Mouse (Mus musculus) cerebellum, adult 2 months (tissue): ENCODE results near the gene Rsu1. TPM values are rescaled to one million over a fixed set of nuclear protein-coding genes. Genes with fewer than 3 reads are reported as not detected.

Experiments used
- DNase-seq, 2 experiments: peaks; one replicate each; pipeline ENCODE4 v3.0.0; 2021
- H3K27ac ChIP-seq: fragments of 200-500 bp; 2 replicates; pipeline ENCODE4 v1.5.1; 2012; ENCODE audit warnings: low read length, control low read depth, inconsistent platforms; ENCODE audit not compliant: insufficient read depth
- H3K27me3 ChIP-seq: fragments of 200-500 bp; 2 replicates; pipeline ENCODE4 v1.6.1; 2012; ENCODE audit warnings: inconsistent platforms, mild to moderate bottlenecking, low read length, moderate library complexity; ENCODE audit not compliant: control insufficient read depth, insufficient read depth
- H3K4me1 ChIP-seq: fragments of 200-500 bp; 2 replicates; pipeline ENCODE4 v1.6.1; 2011; ENCODE audit warnings: low read length; ENCODE audit not compliant: control insufficient read depth, insufficient read depth
- H3K4me3 ChIP-seq: fragments of 200-500 bp; replicated peaks from 2 replicates; pipeline ENCODE3; 2011; ENCODE audit warnings: mild to moderate bottlenecking, low read depth, low read length, control low read depth; ENCODE audit not compliant: insufficient read depth
- CTCF ChIP-seq: fragments of 200-500 bp; IDR thresholded peaks from 2 replicates; pipeline ENCODE4 v1.5.1; 2011; ENCODE audit warnings: low read depth, mild to moderate bottlenecking, control low read depth, low read length, moderate library complexity, borderline replicate concordance; ENCODE audit not compliant: insufficient read depth
- POLR2A ChIP-seq: fragments of 200-500 bp; IDR thresholded peaks from 2 replicates; pipeline ENCODE4 v1.6.1; 2011; ENCODE audit warnings: low read length, control low read depth, borderline replicate concordance; ENCODE audit not compliant: insufficient read depth
- WGBS: fragments of 180-500 bp; shearing (Covaris S2); methylation state at CpG from one replicate; pipeline ENCODE4 v1.1.7; 2018; 5-methylcytosine and 5-hydroxymethylcytosine counted together
- polyA plus RNA-seq: library from polyadenylated mRNA; depleted of rRNA; stranded (reverse); fragments of >200 nt; gene quantifications from 2 replicates; pipeline ENCODE4 v1.2.3, GENCODE M21; 2012

Gene Rsu1
- polyA plus RNA-seq, 1 experiment: 34.3 TPM

DNA sequence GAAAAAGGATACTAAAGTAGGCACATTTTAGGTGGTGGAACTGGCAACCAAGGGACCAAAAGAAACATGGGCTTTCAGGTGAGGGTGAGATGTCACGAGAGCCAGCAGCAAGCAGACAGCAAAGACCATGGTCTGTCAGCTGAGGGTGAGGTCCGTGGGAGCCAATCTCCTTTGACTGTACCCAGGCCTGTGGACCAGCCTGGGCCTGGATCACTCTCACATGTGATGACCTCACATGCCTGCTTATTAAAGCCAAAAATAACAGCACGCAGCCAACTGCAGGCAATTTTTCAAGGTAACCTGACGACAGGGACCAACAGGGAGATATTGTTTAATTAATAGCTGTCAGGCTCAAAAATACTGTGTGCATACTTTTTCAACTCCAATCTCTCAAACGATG lies 35.5 kb downstream of the Rsu1 start:
- no peaks in the 10 kb centered on the region for H3K27me3 ChIP-seq
- WGBS: 42% methylated on average over 5 of the region's 5 CpGs
- no peak overlapping the region for H3K27ac ChIP-seq
- TF ChIP-seq POLR2A: no peak
- TF ChIP-seq CTCF: no peak
- no peak overlapping the region for H3K4me3 ChIP-seq
- DNase-seq: no peak
- 0 out of 2 replicates have a peak, but pooled peaks cover 3% of the 10 kb centered on the region for H3K4me1 ChIP-seq

DNA sequence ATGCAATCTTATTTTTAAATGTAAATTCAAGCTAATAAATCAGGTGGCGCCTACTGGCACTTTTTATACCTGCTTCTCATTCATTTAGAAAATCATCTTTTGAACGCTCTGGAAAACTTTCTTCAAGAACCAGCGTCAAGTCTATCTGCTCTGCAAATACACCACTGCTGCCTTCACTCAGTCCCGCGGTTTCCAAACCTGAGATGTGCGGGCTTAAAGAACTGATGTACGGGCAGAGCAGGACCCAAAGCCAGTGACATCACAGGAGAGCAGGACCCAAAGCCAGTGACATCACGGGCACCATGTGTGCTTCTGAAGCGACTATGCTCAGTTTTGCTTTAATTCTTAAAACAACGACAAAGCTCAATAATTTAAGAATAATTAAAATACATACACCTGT lies 36.4 kb downstream of the Rsu1 start:
- WGBS: 94% methylated on average over 10 of the region's 10 CpGs
- TF ChIP-seq POLR2A: no peak
- no peak for TF ChIP-seq CTCF
- no peak for DNase-seq
- Histone ChIP-seq H3K27me3 (no peaks in the 10 kb centered on the region), H3K27ac (no peak overlapping the region), H3K4me3 (no peak overlapping the region), H3K4me1 (0 out of 2 replicates have a peak, but pooled peaks cover 3% of the 10 kb centered on the region)

DNA sequence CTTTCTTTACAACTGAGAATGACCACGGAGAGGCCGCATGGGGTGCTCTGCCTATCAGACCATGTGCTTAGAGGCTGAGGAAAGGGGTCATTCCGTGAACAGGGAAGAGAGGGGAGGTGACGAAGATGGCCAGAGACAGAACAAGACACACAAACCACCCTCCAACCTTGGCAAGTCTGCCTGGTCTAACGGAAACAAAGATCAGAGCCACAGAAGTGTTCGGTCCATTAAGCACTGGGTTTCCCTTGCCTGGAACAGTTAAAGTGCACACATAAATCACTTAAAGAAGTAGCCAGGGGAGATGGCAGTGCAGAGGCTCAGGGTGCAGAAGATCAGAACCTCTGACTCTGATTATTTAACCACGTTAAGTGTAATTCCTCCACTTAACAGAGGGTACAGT lies 37.3 kb downstream of the Rsu1 start:
- no peak overlapping the region for H3K27ac ChIP-seq
- 34% methylated on average over 7 of the region's 7 CpGs for WGBS
- no peaks in the 10 kb centered on the region for H3K27me3 ChIP-seq
- H3K4me1 ChIP-seq: 0 out of 2 replicates have a peak, but pooled peaks cover 3% of the 10 kb centered on the region
- no peak for DNase-seq
- no peak for TF ChIP-seq POLR2A
- TF ChIP-seq CTCF: no peak
- no peak overlapping the region for H3K4me3 ChIP-seq

DNA sequence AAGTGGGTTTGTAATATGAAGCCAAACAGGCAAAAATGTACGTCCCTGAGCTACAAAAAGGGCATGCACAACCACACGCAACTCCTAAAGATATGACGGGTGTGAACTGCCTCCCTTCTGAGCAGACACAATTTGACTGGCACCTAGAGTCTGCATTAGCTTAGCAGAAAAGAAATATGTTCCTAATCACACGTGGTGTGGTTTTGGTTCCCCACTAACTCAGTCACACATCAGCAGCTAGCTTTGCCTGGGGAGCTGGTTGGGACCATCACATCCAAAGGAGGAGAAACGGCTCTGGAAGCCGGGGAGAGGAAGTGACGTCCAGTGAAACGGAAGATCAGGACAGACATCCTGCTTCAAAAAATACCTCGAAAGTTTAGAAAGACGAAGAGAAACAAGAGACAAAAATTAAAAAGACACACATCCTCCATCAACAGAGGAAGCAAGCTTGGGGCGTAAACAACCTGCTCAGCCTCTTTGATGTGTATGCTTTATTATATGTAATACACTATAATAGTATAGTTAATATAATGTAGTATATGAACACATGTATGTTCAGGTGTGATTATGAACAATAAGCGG lies 37.9 kb downstream of the Rsu1 start:
- TF ChIP-seq POLR2A (no peak), CTCF (no peak)
- DNase-seq: no peak
- WGBS: 85% methylated on average over 12 of the region's 12 CpGs

DNA sequence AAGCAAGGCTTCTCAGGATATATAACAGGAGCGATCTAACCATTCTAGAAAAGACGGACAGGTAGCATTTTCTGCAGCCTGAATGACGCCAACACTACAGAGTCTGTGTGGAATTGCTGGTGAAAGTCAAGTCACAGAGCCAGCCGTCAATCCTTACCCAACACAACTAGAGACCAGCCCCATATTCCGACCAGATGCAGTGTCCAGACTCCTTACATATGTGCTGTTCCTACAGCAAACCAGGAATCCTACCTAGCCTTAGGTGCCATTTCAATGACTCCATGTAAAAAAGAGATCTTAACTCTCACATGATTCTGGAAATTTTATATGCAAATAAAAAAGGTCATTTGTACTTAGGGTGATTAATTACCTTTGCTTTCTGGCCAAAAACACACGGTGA lies 38.9 kb downstream of the Rsu1 start:
- Histone ChIP-seq H3K27me3 (no peaks in the 10 kb centered on the region), H3K4me1 (0 out of 2 replicates have a peak, but pooled peaks cover 3% of the 10 kb centered on the region), H3K27ac (no peak overlapping the region), H3K4me3 (no peak overlapping the region)
- DNase-seq: no peak
- TF ChIP-seq CTCF: no peak
- no peak for TF ChIP-seq POLR2A
- 94% methylated on average over 6 of the region's 6 CpGs for WGBS

More for the DNA sequence above, 37.9 kb downstream of the Rsu1 start:
- Histone ChIP-seq H3K27me3 (no peaks in the 10 kb centered on the region), H3K4me3 (no peak overlapping the region), H3K27ac (no peak overlapping the region), H3K4me1 (0 out of 2 replicates have a peak, but pooled peaks cover 3% of the 10 kb centered on the region)

DNA sequence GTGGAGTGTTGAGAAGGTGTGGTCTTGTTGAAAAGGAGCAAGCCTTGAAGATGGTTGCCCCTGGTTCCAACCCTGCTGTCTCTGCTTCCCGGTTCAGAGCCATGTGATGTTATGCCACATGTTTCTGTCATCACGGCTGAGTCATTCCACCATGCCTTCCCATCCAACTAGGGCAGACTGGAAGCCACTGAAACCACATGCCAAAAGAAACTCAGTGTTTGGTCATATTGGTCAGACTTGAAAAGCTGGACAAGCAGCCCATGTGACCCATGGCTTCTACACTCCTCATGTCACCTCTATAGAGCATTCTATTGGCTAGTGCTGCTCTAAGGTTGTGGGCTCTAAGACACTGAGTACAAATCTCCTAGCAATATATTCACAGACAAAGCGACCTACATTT lies 41.5 kb downstream of the Rsu1 start:
- TF ChIP-seq POLR2A (no peak), CTCF (no peak)
- WGBS: 86% methylated on average over 3 of the region's 3 CpGs
- Histone ChIP-seq H3K27ac (no peak overlapping the region), H3K27me3 (no peaks in the 10 kb centered on the region), H3K4me1 (no peaks in the 10 kb centered on the region), H3K4me3 (no peak overlapping the region)
- DNase-seq: no peak

DNA sequence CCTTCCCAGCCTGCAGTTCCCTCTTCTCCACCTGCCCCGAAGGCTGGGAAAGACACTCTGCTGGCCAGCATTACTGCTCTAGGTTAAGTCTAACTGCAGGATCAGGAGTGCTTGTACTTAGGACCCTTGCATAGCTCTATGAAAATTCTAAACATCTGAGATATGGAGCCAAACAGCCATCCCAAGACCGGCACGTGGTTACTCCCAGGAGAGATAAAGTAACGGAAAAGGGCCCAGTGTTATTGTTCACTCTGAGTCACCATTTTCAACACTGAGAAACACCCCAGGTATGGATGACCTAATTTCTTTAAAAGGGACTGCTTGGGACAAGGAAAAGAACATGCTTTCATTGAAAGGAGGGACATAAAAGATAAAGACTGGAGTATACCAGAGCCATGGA lies 45.2 kb downstream of the Rsu1 start:
- TF ChIP-seq POLR2A: no peak
- TF ChIP-seq CTCF: no peak
- Histone ChIP-seq H3K27me3 (no peaks in the 10 kb centered on the region), H3K4me3 (no peak overlapping the region), H3K4me1 (no peaks in the 10 kb centered on the region), H3K27ac (no peak overlapping the region)
- 55% methylated on average over 4 of the region's 4 CpGs for WGBS
- no peak for DNase-seq

DNA sequence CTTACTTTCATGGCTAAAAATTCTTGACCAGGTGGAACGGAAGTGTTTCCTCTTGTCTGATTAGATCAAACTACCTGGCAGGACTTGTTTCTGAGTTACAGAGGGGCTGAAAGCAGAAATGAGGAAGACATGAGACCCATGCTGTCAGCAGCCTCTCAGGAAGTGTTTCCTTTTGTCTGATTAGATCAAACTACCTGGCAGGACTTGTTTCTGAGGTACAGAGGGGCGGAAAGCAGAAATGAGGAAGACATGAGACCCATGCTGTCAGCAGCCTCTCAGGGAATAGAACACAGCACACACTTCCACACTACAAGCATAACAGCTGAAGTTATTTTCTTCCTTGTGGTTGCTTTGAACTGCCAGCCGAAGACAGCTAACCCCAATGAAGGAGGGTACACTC lies 46.7 kb downstream of the Rsu1 start:
- Histone ChIP-seq H3K27me3 (no peaks in the 10 kb centered on the region), H3K4me1 (no peaks in the 10 kb centered on the region), H3K27ac (no peak overlapping the region), H3K4me3 (no peak overlapping the region)
- 94% methylated on average over 3 of the region's 3 CpGs for WGBS
- TF ChIP-seq CTCF: no peak
- TF ChIP-seq POLR2A: no peak
- no peak for DNase-seq
